Mouse (Mus musculus) urinary bladder, postnatal 14 days (tissue): ENCODE results near the gene Enpep.

ENCODE experiments used
- DNase-seq: peaks from one replicate; pipeline ENCODE4 v3.0.0; 2021; ENCODE audit warnings: low spot score

Gene Enpep

DNA sequence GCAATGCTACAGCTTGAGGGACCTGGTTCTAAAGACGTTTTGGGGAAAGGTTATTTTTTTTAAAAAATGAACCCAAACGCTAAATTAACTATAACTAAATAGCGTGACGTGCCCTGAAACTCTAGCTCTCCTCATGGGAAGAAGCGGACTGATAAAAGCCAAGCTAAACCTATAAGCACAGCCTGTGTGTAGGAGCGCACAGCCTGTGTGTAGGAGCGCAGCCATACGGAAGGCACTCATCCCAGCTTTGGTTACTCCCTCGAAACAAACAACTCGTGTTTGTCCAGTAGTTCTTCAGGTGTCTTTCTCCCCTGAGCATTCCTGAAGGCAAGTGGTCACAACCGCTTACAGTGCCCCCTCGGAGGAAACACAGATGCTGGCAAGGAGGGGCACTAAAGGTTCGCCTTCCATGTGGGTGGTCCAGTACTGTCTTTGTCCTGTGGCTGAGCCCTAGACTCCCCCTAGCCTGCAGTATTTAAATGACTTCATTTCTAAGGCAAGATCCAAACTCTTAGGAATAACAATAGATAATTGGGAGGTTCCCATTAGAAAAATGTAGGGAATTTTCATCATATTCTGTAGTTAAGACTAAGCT lies 93.8 kb downstream of the Enpep start:
- no peak for DNase-seq

DNA sequence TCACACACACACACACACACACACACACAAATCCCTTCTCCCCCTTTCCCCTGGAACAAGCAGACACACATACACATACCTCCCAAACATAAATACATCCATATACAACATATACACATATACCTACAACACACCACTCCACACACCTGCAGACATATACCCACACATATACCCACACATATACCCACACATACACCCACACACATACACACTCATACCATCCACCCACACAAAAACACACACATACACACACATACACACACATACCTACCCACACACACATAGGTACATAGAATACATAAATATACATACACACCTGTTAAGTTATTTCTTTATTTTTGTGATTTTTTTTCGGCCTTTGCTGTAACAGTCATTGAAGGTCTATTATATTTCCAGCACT lies 94.5 kb downstream of the Enpep start:
- no peak for DNase-seq

- DNase-seq, result no peak
Measured at GRCm38 (mm10) chr3:129227331-129227730, 105.2 kb downstream of the Enpep start.

- DNase-seq, result no peak
Measured at GRCm38 (mm10) chr3:129226681-129227080, 105.8 kb downstream of the Enpep start.

DNA sequence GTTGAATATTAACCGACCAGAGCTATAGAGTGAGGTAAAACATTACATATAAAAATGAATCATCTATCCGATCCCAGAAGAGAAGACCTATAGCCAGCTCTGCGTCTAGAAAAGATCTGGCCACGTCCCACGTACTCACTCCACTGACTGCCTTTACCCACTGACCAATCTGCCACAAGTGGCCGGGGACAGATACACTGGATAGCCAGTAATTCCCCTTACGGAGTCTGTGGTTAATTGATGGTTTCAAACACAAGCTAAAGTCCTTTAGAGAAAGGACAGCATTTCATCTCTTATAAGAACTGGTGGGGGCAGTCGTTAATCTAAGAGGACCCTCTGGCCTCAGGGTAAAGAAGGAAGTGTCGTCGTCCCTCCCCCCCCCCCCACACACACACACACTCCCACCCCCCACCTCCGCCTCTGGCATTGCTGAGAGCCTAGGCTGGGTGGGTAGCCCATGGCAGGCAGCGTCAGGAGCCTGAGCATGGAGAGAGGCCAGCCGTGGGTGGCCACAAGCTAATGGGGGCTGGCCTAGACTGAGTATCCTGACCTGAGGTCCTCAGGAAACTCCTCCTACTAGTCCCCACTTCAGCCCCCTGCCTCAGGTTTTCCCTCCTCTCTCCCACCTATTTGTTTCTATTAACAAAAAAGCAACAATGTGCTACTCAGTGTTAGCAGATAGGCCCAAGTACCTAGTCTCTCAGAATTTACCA lies 106.8 kb downstream of the Enpep start:
- no peak for DNase-seq

DNA sequence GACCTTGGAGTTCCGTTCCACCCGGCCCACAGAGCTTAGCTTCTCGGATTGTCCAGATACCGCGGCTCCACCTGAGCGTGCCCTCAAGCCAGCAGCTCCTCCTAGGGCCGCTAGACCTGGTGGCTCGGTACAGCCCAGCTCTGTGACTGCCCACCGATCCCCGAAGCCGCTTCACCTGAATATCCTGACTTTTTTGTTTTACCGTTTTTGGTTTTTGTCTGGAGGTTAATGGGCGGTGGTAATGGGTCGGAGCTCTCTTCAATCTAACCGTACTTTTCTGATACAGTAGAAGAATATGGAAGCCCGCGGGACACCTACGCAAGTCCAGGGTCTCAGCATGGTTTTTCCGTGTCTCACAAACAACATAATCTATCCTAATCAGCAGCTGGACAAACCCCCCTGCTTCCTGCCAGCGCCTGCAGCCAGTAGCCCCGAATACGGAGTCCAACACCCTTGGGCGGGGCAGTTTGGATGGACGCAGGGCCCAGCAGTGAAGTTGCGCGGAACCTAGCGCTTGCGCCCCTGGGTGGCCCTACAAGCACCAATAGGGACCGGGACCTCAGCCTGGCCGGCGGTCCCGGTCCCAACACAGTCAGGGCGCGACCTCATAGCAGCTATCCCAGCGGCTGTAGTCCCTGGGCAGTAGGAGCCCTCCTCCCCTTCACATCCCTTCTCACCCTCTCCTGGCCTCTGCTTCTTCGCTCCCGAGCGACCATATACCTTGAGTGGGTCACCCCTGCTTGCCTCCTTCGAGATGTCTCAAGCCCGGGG lies 107.5 kb downstream of the Enpep start:
- DNase-seq, result no peak

DNA sequence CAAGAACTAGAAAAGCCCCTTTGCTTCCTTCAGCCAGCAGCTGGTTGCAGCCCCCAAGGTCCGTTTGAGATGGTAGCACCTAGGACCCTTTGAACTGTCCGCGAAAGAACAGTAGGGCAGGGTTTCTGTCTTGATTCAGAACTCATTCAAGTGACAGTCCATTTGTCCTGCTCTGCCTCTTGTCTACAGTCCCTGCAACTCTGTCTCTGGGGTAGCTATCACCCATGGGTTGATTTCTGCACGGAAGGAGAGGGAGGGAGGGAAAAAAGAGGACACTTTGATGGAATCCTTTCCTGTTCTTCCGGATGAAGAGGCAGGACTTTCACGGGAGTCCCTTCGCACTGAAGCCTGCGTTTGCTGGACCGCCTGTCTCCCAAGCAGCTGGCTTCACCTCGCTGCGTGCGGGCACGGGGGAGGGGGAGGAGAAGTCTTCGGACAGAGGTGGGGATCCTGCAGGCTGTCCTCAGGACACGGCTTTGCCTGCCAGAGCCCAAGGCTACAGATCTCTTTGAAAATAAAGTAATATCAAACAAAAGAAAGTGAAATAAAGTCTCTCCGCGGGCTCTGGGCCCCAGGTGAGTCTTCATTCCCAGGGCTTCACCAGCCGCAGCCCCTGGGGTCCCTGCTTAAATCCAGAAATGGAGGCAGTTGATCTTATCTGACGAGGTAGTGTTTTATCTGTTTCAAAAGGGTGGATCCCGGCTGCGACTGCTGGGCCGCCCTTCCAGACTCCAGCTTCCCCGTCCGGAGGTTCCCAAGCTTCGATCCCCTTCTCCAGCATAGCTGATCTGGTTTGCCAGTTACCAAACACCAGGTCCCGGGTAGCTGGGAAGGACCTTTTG lies 108.3 kb downstream of the Enpep start:
- DNase-seq, result no peak

DNA sequence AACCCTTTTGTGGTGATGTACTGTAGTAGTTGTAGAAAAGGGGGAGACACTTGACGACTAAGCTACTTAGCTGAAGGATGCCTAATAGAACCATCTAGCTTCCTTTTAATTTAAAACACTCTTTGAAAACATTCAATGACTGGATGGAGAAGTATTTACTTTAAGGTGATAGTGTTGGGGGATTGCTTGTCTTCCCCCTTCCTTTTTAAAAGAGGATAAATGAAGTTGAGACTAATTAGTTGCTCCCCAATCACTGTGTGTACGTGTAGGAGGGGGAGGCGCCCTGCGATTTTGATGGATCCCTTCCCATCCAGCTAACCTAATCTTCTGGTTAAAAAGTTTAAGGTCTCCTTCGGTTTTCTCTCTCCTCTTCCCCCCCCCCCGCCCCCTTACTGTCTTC lies 109.1 kb downstream of the Enpep start:
- no peak for DNase-seq

DNA sequence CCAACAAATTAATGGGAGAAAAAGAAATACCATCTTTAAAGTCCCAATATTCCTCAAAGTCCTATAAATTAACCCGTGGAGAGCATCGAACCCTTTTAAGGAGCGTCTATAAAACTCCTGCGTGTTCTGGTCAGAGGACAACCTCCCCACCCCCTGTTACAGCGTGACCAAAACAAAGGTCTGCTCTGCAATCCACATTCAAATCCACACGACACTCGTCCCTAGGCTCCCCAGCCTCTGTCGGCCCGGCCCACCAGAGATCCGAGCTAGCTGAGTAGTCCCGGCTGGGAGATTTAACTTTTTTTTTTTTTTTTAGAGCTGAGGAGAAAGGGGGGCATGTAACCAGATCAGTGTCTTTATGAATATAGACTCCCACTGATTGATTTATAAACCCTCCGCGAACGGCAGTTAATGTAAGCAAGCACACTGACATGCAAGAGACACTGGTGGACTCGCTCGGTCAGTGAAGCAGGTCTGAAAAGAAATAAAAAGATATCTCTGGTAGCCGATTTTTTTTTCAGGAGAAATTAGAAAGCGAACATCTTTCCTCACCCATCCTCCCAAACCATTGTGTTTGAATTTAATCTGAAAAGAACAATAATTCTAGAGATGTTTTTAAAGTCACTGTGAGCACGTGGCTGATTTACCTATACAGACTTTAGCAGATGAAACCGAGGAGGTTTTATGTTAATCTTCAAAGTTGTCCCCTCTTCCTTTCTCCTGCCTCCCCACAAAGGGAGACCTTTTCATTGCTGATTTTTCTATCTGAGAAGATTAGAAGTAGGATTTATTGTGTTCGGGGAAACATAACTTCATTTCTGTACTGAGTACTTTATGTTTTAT lies 109.9 kb downstream of the Enpep start:
- no peak for DNase-seq

DNA sequence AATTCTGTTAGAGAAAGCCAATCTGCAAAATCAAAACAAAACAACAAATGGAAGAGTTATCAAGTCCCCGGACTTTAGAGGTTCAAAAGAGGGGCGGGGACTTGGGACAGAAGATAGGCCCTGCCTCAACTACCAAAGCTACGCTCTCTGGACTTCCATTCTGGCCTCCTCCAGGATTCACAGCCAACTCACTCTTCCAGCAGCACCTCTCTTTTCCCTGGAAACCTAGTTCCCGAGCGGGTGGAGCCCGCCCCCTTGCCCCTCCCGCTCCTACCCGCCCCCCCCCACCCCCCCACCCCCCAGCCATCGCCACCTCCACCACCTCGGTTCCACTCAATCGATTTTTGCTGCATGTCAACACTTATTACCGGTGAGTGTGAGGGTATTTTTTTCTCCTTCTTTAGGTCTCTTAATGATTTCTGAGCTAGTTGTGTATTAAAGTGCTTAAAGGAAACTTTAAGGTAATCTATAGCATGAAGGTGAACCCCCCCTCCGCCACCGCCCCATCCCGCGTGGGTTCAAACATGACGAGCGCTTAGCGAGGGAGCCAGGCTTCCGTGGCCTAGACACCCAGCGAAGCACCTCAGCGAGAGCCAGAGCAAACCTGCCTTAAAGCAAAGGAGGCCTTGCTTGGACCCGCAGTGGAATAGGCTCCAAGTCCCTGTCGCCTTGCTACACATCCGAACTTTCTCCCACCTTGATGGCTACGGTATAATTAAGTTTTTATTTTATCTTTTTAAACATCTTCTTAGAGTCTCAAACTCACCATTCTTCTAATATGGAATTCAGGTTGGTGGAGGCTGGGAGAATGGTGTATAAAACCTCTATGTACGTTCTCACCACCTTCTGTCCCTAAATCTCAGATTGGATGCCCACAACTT lies 110.9 kb downstream of the Enpep start:
- no peak for DNase-seq

DNA sequence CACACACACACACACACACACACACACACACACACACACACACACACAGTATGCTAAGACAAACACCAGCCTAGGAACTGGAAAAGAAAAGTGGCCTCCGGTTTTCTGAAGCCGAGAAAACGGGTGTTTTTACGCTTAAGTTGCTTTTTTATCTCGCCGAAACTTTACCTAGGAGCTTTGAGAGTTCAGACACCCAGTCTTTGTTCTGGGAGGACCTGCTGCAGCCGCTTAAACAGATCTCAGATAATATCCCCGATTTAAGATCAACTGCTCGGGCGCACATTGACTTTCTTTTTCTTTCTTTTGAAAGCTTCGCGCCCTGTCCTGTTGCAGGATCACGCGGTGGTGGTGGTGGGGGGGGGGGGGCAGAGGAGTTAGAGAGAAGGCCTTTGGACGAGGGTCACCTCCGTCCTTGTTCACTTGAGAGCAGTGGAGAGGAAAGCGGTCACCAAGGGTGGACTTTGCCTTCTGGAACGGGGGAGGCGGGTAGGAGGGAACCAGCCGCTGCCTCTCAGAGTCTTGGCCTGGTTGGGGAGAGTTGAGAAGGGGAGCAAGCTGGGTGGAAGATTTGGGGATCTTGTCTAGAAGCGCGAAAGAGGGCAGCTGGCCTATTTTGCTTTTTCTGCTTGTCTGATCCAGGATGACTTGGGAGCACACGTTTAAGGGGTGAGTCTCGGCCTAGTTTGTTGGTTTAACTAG lies 111.7 kb downstream of the Enpep start:
- no peak for DNase-seq

- DNase-seq, result no peak
Measured at GRCm38 (mm10) chr3:129220086-129220670, 112.3 kb downstream of the Enpep start.
